Mouse (Mus musculus) gastrocnemius, postnatal 14 days (tissue): ENCODE measurements around the gene Txn1. TPM values are rescaled to one million over a fixed set of nuclear protein-coding genes. Genes with fewer than 3 reads are reported as not detected.
A peak's percentile ranks its signal among the peaks of the same experiment; 100 is the strongest.

Source experiments
- DNase-seq: peaks from one replicate; pipeline ENCODE4 v3.0.0; 2021; ENCODE audit warnings: mixed read lengths
- intact Hi-C: fragments of 180-260 bp; cut with DNase I; formaldehyde crosslinking; loops from one replicate; pipeline ENCODE4 v1.15.1; 2025; ENCODE audit warnings: low total_unique reads
- long read RNA-seq, 2 experiments: library from polyadenylated mRNA; stranded (forward); transcript quantifications; one replicate each; pipeline ENCODE4 v2.0.0; 2021
- total RNA-seq, 2 experiments: library from RNA; stranded (reverse); gene quantifications; 2 replicates each; pipeline ENCODE4 v1.2.3; 2021

Gene Txn1
- total RNA-seq: 10 to 100 TPM; 86.5 to 87.4 TPM
- long read RNA-seq, experiment 1, transcript Txn1-201 (5 exons, 1,051 nt): major isoform, 42 of 42 reads
- long read RNA-seq, experiment 1, partial matches to known transcripts: 0 of 42 reads
- long read RNA-seq, experiment 1, other reads (novel, unspliced or antisense): 0 of 42 reads
- long read RNA-seq, experiment 2, transcript Txn1-201 (5 exons, 1,051 nt): major isoform, 65 of 70 reads
- long read RNA-seq, experiment 2, partial matches to known transcripts: 0 of 70 reads
- long read RNA-seq, experiment 2, other reads (novel, unspliced or antisense): 5 of 70 reads

GRCm38 (mm10) chr4:57956029-57956960 lies at the start of gene Txn1:
Txn1 (minus strand) TSS chr4:57956411.
- intact Hi-C loops: no loop called here
- DNase-seq: peak; percentile 98

GRCm38 (mm10) chr4:58003501-58003900 lies 47.3 kb upstream of the Txn1 start:
- intact Hi-C loops: no loop called here
- DNase-seq: no peak

GRCm38 (mm10) chr4:57991425-57991824 lies 35.2 kb upstream of the Txn1 start:
- DNase-seq: no peak
- intact Hi-C loops: no loop called here

GRCm38 (mm10) chr4:57974400-57975117 lies 18.3 kb upstream of the Txn1 start:
- intact Hi-C loops: no loop called here
- no peak for DNase-seq

- intact Hi-C loops: no loop called here
- no peak for DNase-seq
Observed at GRCm38 (mm10) chr4:57973592-57974268, 17.5 kb upstream of the Txn1 start.

GRCm38 (mm10) chr4:57970285-57970684 lies 14.1 kb upstream of the Txn1 start:
- no peak for DNase-seq
- intact Hi-C loops: no loop called here

GRCm38 (mm10) chr4:57967195-57967594 lies 11.0 kb upstream of the Txn1 start:
- intact Hi-C loops: no loop called here
- no peak for DNase-seq

GRCm38 (mm10) chr4:57965516-57965915 lies 9.3 kb upstream of the Txn1 start:
- DNase-seq: no peak
- intact Hi-C loops: no loop called here

GRCm38 (mm10) chr4:57964143-57964542 lies 7.9 kb upstream of the Txn1 start:
- intact Hi-C loops: no loop called here
- DNase-seq: no peak

- intact Hi-C loops: no loop called here
- no peak for DNase-seq
Observed at GRCm38 (mm10) chr4:57959056-57959455, 2.8 kb upstream of the Txn1 start.

- intact Hi-C loops: no loop called here
- DNase-seq: no peak
Observed at GRCm38 (mm10) chr4:57958098-57958497, 1.9 kb upstream of the Txn1 start.

GRCm38 (mm10) chr4:57957200-57958085 lies 1.2 kb upstream of the Txn1 start:
- intact Hi-C loops: no loop called here
- no peak for DNase-seq

GRCm38 (mm10) chr4:57955544-57955958 lies 660 bp downstream of the Txn1 start:
- intact Hi-C loops: no loop called here
- peak; percentile 67 for DNase-seq

- intact Hi-C loops: no loop called here
- no peak for DNase-seq
Observed at GRCm38 (mm10) chr4:57954991-57955390, 1.2 kb downstream of the Txn1 start.

- DNase-seq: no peak
Observed at GRCm38 (mm10) chr4:57954580-57954979, 1.6 kb downstream of the Txn1 start.

GRCm38 (mm10) chr4:57953796-57954195 lies 2.4 kb downstream of the Txn1 start:
- no peak for DNase-seq
- intact Hi-C loops: no loop called here

More at GRCm38 (mm10) chr4:57954580-57954979, 1.6 kb downstream of the Txn1 start:
- intact Hi-C loops: no loop called here

- intact Hi-C loops: no loop called here
- DNase-seq: no peak
Observed at GRCm38 (mm10) chr4:57952891-57953290, 3.3 kb downstream of the Txn1 start.

- intact Hi-C loops: no loop called here
- DNase-seq: no peak
Observed at GRCm38 (mm10) chr4:57952416-57952815, 3.8 kb downstream of the Txn1 start.

GRCm38 (mm10) chr4:57949866-57950265 lies 6.3 kb downstream of the Txn1 start:
- no peak for DNase-seq
- intact Hi-C loops: no loop called here
